In the genomic region with DNA sequence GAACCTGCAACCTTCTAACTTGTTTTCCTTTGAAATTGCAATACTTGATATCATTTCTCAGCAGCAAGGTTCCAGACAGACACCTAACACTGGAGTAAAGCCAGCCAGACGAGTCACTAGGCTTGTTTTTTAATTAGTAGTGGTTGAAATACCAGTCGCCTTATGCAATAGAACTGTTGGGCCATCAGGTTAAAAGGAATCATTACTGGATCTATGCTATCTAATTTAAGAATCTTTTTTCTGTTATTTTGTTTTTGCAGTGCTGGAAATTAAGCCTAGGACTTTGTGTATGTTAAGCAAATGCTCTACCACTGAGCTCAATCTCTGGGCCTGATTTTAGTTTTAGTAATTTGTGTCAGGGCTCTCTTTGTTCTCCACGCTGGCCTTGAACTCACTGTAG, we compare ENCODE assay signal across 15 mouse cellular contexts.
A peak's percentile ranks its signal among the peaks of the same experiment; 100 is the strongest.
DNase-seq lines count a peak whose midpoint lies in the region.
"Had no signal": no experiment of that assay in that cellular context is flagged by ENCODE, and none has a peak within 500 bp of the region (broad histone marks: within the 10 kb centered on the region; RNA-seq: fewer than 3 reads in every experiment).

No protein-coding gene starts in this region.

- peak; percentile 54 for DNase-seq in fat pad, adult 2 months (ENCODE audit: extremely low read depth, low read depth, low spot score)
- DNase-seq in gonadal fat pad, adult 2 months (ENCODE audit: low read depth) = peak; percentile 55
- DNase-seq in MN1 (ENCODE audit: low spot score) = no peak
- no peak for DNase-seq in lung, postnatal 36 days
- DNase-seq: adrenal gland, adult 2 months; adrenal gland, adult 8-10 months; adrenal gland, postnatal 10 days; adrenal gland, postnatal 14 days; adrenal gland, postnatal 25 days; adrenal gland, postnatal 36 days; B cell, adult 2 months; cerebellum, adult 11 months; cerebellum, adult 11-12 months; cerebellum, adult 18-20 months; cerebellum, adult 2 months had no signal

Comparison
In these comparisons a context has a peak if more than half of its experiments do, and no peak if none do; other contexts are left out.
1. DNase-seq: peak in fat pad, adult 2 months (single experiment) and gonadal fat pad, adult 2 months (single experiment); none in MN1 (single experiment) and lung, postnatal 36 days (single experiment).